Mouse (Mus musculus) neural tube, embryonic 12.5 days (tissue): ENCODE measurements around the gene Pheta2. TPM values are rescaled to one million over a fixed set of nuclear protein-coding genes. Genes with fewer than 3 reads are reported as not detected.

ENCODE experiments used
- ATAC-seq: fragments of 200-750 bp; cut with Nextera tagmentation; 2 replicates; pipeline ENCODE4 v1.8.0; 2017; ENCODE audit warnings: low read depth, mild to moderate bottlenecking, moderate TSS enrichment, moderate library complexity; ENCODE audit not compliant: low FRiP score
- H3K27ac ChIP-seq: fragments of 300-500 bp; sonication (generic); 2 replicates; pipeline ENCODE4 v1.5.1; 2016
- H3K27me3 ChIP-seq: fragments of 300-500 bp; sonication (generic); replicated peaks from 2 replicates; pipeline ENCODE4 v1.6.1; 2016; ENCODE audit warnings: mild to moderate bottlenecking
- H3K36me3 ChIP-seq: fragments of 300-500 bp; sonication (generic); 2 replicates; pipeline ENCODE4 v1.6.1; 2016; ENCODE audit warnings: mild to moderate bottlenecking
- H3K4me1 ChIP-seq: fragments of 300-500 bp; sonication (generic); 2 replicates; pipeline ENCODE4 v1.6.1; 2016
- H3K4me2 ChIP-seq: fragments of 300-500 bp; sonication (generic); replicated peaks from 2 replicates; pipeline ENCODE4 v1.6.1; 2016; ENCODE audit warnings: mild to moderate bottlenecking
- H3K4me3 ChIP-seq: fragments of 300-500 bp; sonication (generic); 2 replicates; pipeline ENCODE4 v1.5.1; 2016
- H3K9ac ChIP-seq: fragments of 300-500 bp; sonication (generic); 2 replicates; pipeline ENCODE4 v1.6.1; 2016; ENCODE audit warnings: mild to moderate bottlenecking
- H3K9me3 ChIP-seq: fragments of 300-500 bp; sonication (generic); 2 replicates; pipeline ENCODE4 v1.6.1; 2016; ENCODE audit warnings: mild to moderate bottlenecking
- WGBS: fragments of 180-500 bp; shearing (Covaris S2); methylation state at CpG from one replicate; pipeline ENCODE4 v1.1.7; 2016; 5-methylcytosine and 5-hydroxymethylcytosine counted together
- polyA plus RNA-seq: library from polyadenylated mRNA; unstranded; fragments of >200 nt; fragmentation: Nextera tagmentation; extraction: Ambion mirVana; gene quantifications from 2 replicates; pipeline ENCODE4 v1.2.1, GENCODE M21; 2016

Gene Pheta2
- 3.6 and 4.0 TPM in 2 replicates for polyA plus RNA-seq

- H3K9me3 ChIP-seq: no peaks in the 10 kb centered on the region
- peaks cover 22% of the 10 kb centered on the region for H3K36me3 ChIP-seq
- H3K9ac ChIP-seq: peak within 1 kb of the TSS; percentile 55
- no peak within 1 kb of the TSS for H3K27ac ChIP-seq
- peaks cover 15% of the 10 kb centered on the region for H3K27me3 ChIP-seq
- peaks cover 33% of the 10 kb centered on the region for H3K4me1 ChIP-seq
- peak within 1 kb of the TSS; percentile 43 for H3K4me3 ChIP-seq
- WGBS: under 1% methylated on average over 41 of the region's 41 CpGs
- peak; percentile 90 for ATAC-seq
- H3K4me2 ChIP-seq: peak within 1 kb of the TSS; percentile 69
These were observed at the start of gene Pheta2, which contains the start of the genes Naga and Smdt1 for GRCm38 (mm10) chr15:82338593-82339112. Pheta2 (plus strand) TSS chr15:82338942. Naga (minus strand) TSS chr15:82338925. Smdt1 (plus strand) TSS chr15:82338959.

DNA sequence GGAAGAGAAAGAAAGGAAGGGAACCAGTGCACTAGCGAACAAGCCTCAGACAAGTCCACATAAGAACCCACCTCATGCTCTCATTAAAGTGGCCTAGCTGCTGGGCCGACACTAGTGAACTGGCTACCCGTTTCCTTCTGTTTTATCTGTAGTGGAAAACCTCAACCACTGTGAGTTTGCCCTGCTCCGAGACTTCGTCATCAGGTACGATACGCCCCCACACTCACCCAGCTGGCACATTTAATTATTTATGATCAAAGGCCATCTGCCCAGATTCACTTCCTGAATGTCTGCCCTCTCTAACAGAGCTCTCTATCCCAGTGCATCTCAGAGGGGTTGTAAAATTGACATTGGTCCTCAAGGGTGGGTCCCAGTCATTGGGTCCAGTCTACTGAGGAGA is 48.5 kb upstream of the Pheta2 start:
- Histone ChIP-seq H3K9ac (no peak overlapping the region), H3K27me3 (no peaks in the 10 kb centered on the region), H3K9me3 (no peaks in the 10 kb centered on the region), H3K4me2 (no peak overlapping the region), H3K4me3 (no peak overlapping the region), H3K4me1 (peaks cover 19% of the 10 kb centered on the region), H3K27ac (no peak overlapping the region), H3K36me3 (peaks cover 65% of the 10 kb centered on the region)
- ATAC-seq: no peak
- WGBS: 81% methylated on average over 7 of the region's 7 CpGs

- H3K27ac ChIP-seq: peak overlapping the region; percentile 46
- H3K36me3 ChIP-seq: peaks cover 41% of the 10 kb centered on the region
- peak; percentile 30; the same call in 1 of the 2 replicates for ATAC-seq
- H3K4me3 ChIP-seq: no peak overlapping the region
- peaks cover 19% of the 10 kb centered on the region for H3K4me1 ChIP-seq
- no peak overlapping the region for H3K9ac ChIP-seq
- no peaks in the 10 kb centered on the region for H3K9me3 ChIP-seq
- H3K4me2 ChIP-seq: peak overlapping the region; percentile 42
- WGBS: 12% methylated on average over 5 of the region's 5 CpGs
- H3K27me3 ChIP-seq: no peaks in the 10 kb centered on the region
These were observed 45.9 kb upstream of the Pheta2 start for GRCm38 (mm10) chr15:82292851-82293250.

DNA sequence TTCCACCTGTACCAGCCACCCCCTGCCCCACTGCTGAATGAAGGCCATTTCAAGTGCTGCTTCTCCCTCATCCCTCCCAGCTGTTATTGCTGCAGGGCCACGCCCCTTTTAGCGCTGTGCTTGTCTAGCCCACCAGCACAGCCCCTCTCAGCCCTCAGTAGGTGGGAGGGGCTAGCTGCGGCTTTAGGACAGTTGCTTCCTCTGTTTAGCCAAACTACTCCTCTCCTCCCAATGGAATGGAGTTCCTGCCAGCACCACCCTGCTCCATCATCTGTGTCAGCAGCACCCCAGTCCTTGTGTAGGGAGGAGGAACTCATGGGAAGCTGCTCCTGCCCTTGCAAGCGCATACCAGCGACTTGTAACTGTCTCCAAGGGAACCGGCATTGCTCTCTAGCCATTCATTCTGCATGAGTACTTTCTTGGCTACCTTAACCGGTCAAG is 45.5 kb upstream of the Pheta2 start:
- WGBS: 2% methylated on average over 7 of the region's 7 CpGs
- peak; percentile 84 for ATAC-seq
- H3K9ac ChIP-seq: no peak overlapping the region

DNA sequence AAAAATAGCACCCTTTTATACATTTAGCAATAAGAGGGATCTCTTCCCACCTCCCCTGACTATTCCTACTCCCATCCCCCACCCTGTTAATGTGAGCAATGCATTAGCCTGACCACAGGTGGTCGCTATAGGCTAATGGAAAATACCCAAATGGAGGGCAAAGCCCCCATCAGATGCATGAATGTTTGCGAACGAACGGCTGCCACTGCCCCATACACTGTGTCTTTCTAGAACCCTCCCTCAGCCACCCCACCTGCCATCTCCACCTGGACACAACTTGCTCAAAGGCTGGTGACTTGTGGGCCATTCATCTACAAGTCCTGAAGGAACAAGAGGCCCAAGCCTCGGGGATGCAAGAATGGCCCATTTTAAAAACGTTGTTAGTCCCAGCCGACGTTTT is 44.7 kb upstream of the Pheta2 start:
- H3K27ac ChIP-seq: no peak overlapping the region
- ATAC-seq: peak; percentile 30
- H3K9me3 ChIP-seq: no peaks in the 10 kb centered on the region

More for the DNA sequence above, 45.5 kb upstream of the Pheta2 start:
- peak overlapping the region; percentile 46 for H3K27ac ChIP-seq
- peaks cover 37% of the 10 kb centered on the region for H3K36me3 ChIP-seq
- H3K4me2 ChIP-seq: peak overlapping the region; percentile 42
- H3K27me3 ChIP-seq: no peaks in the 10 kb centered on the region
- no peak overlapping the region for H3K4me3 ChIP-seq
- no peaks in the 10 kb centered on the region for H3K9me3 ChIP-seq
- H3K4me1 ChIP-seq: peaks cover 19% of the 10 kb centered on the region

GRCm38 (mm10) chr15:82298764-82299561 is 39.8 kb upstream of the Pheta2 start, which contains the start of gene Wbp2nl:
Wbp2nl (plus strand) TSS chr15:82298954.
- WGBS: 58% methylated on average over 39 of the region's 39 CpGs
- H3K27me3 ChIP-seq: 0 out of 2 replicates have a peak, but pooled peaks cover 3% of the 10 kb centered on the region
- H3K9me3 ChIP-seq: no peaks in the 10 kb centered on the region
- H3K4me3 ChIP-seq: no peak within 1 kb of the TSS
- H3K4me2 ChIP-seq: 0 out of 2 replicates have a peak within 1 kb of the TSS, but pooled peaks have one; percentile 22
- H3K27ac ChIP-seq: no peak within 1 kb of the TSS
- no peak within 1 kb of the TSS for H3K9ac ChIP-seq
- no peak for ATAC-seq
- H3K4me1 ChIP-seq: peaks cover 2% of the 10 kb centered on the region
- H3K36me3 ChIP-seq: no peaks in the 10 kb centered on the region

More for the DNA sequence above, 44.7 kb upstream of the Pheta2 start:
- Histone ChIP-seq H3K4me2 (no peak overlapping the region), H3K9ac (no peak overlapping the region), H3K4me3 (no peak overlapping the region), H3K4me1 (peaks cover 19% of the 10 kb centered on the region), H3K27me3 (no peaks in the 10 kb centered on the region), H3K36me3 (peaks cover 29% of the 10 kb centered on the region)
- 46% methylated on average over 8 of the region's 8 CpGs for WGBS

- Histone ChIP-seq H3K27ac (no peak overlapping the region), H3K36me3 (no peaks in the 10 kb centered on the region), H3K27me3 (no peaks in the 10 kb centered on the region), H3K4me2 (no peak overlapping the region), H3K4me3 (no peak overlapping the region), H3K9ac (no peak overlapping the region), H3K4me1 (no peaks in the 10 kb centered on the region), H3K9me3 (no peaks in the 10 kb centered on the region)
- no peak for ATAC-seq
- whole genome bisulfite sequencing: 85% methylated on average over 3 of the region's 3 CpGs
These were observed 31.6 kb upstream of the Pheta2 start for GRCm38 (mm10) chr15:82307107-82307506.

DNA sequence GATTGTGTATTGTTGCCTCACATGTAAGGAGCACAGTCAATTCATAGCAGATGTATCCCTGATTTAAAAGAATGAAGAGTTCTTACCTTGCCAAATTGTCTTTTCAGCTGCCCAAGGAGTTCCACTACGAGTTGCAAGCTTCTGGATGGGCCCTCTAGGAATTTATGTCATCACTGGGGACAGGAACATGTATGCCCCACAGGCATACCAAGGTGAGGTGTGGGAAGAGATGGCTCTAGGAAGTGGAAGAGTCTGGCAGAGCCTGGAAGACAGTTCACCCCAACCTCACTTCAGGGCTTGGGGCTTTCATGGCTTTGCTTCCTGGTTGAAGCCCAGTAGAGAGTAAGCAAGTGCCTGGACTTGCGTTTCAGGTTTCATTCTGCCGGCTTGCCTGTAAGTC is 30.3 kb upstream of the Pheta2 start:
- Histone ChIP-seq H3K9me3 (no peaks in the 10 kb centered on the region), H3K4me2 (no peak overlapping the region), H3K36me3 (no peaks in the 10 kb centered on the region), H3K27me3 (no peaks in the 10 kb centered on the region), H3K4me1 (no peaks in the 10 kb centered on the region), H3K9ac (no peak overlapping the region), H3K27ac (no peak overlapping the region), H3K4me3 (no peak overlapping the region)
- no peak for ATAC-seq
- 82% methylated on average over 3 of the region's 3 CpGs for WGBS

DNA sequence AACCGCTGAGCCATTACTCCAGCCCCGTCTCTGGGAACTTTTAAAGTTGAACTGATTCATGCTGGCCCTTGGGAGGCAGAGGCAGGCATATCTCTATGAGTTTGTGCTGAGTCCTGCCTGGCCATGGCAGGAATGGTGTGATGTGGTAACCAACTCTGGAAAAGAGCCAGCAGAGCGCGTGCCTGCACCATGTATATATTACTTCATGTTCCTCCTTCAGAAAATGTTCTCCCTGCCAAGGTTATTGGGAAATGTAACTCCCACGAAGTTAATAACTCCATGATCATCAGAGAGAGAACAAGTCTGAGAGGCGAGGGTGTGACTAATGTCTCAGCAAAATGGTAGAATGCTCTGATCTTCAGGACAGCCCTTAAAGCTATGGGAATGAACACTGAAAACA is 20.9 kb upstream of the Pheta2 start:
- Histone ChIP-seq H3K27ac (no peak overlapping the region), H3K9me3 (no peaks in the 10 kb centered on the region), H3K9ac (no peak overlapping the region), H3K4me3 (no peak overlapping the region), H3K4me2 (no peak overlapping the region), H3K36me3 (no peaks in the 10 kb centered on the region), H3K27me3 (no peaks in the 10 kb centered on the region), H3K4me1 (no peaks in the 10 kb centered on the region)
- WGBS: 88% methylated on average over 6 of the region's 6 CpGs
- no peak for ATAC-seq

DNA sequence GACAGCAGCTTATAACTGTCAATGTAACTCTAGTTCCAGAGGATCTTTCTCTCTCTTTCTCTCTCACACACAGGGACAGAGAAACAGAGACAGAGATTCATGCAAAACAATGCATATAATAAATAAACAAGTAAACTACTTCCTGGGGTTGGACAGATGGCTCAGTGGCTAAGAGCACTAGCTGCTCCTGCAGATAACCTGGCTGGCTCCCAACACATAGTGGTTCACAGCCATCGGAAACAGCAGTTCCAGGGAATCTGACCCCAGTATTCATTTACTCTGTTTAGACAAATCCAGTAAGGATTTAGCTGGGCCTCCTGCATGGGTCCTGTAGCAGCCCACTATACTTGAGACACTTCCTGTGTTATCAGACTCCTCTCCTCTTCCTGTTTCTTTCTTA is 19.1 kb upstream of the Pheta2 start:
- Histone ChIP-seq H3K4me1 (no peaks in the 10 kb centered on the region), H3K9ac (no peak overlapping the region), H3K9me3 (no peaks in the 10 kb centered on the region), H3K36me3 (no peaks in the 10 kb centered on the region), H3K4me3 (no peak overlapping the region), H3K4me2 (no peak overlapping the region), H3K27ac (no peak overlapping the region), H3K27me3 (no peaks in the 10 kb centered on the region)
- WGBS: 77% methylated on average over 1 of the region's 1 CpGs
- ATAC-seq: no peak

- H3K36me3 ChIP-seq: no peaks in the 10 kb centered on the region
- H3K4me1 ChIP-seq: no peaks in the 10 kb centered on the region
- no peak overlapping the region for H3K27ac ChIP-seq
- H3K27me3 ChIP-seq: no peaks in the 10 kb centered on the region
- WGBS: 80% methylated on average over 8 of the region's 8 CpGs
- H3K4me3 ChIP-seq: no peak overlapping the region
- ATAC-seq: no peak
- H3K9ac ChIP-seq: no peak overlapping the region
- no peaks in the 10 kb centered on the region for H3K9me3 ChIP-seq
- H3K4me2 ChIP-seq: no peak overlapping the region
These were observed 16.5 kb upstream of the Pheta2 start for GRCm38 (mm10) chr15:82322195-82322594.

DNA sequence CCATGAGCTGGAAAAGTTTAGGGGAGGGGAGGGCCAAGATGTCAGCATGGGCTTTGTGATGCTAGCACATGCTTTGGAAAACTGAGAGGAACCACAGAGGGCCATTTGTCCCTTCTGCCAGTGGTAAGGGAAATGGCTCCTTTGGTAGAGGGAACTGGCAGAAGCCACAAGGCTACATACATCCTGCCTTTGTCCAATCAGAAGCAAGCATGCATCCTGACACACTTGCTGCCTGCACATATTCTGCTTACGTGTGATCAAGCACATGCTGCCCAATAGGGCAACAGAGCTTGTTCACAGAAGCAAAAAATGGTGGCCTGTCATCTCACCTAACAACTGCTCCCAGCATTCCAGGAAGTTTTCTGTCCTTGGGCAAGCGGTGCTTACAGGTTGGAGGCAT is 13.4 kb upstream of the Pheta2 start:
- H3K36me3 ChIP-seq: peaks cover 9% of the 10 kb centered on the region
- H3K9me3 ChIP-seq: no peaks in the 10 kb centered on the region
- no peak overlapping the region for H3K4me3 ChIP-seq
- no peak overlapping the region for H3K27ac ChIP-seq
- no peaks in the 10 kb centered on the region for H3K27me3 ChIP-seq
- H3K4me2 ChIP-seq: no peak overlapping the region
- no peak overlapping the region for H3K9ac ChIP-seq
- H3K4me1 ChIP-seq: no peaks in the 10 kb centered on the region
- WGBS: 80% methylated on average over 2 of the region's 2 CpGs
- ATAC-seq: no peak
